In the genomic region with DNA sequence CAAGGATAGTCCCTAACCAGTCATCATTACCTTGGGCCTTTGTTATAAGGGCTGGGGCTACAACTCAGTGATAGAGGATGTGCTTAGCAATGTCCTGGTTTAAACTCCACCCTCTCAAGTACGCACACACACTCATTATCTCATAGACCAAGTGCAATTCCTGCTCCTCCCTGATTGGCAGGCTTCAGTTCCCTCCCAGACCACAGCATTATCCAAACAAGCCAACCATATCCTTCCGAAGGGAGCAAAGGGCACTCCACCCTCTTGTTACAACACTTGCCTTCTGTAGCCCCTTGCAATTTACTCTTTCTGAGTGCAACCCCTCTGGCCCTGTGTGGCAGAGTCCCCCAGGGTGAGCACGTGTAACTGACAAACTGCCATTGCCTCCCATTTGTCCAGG, we compare ENCODE assay signal across 11 mouse cellular contexts. TPM values are rescaled to one million over a fixed set of nuclear protein-coding genes. Genes with fewer than 3 reads are reported as not detected.
A peak's percentile ranks its signal among the peaks of the same experiment; 100 is the strongest.
DNase-seq lines count a peak whose midpoint lies in the region; ATAC-seq and TF ChIP-seq lines count a peak whose summit lies in the region.
"Had no signal": no experiment of that assay in that cellular context is flagged by ENCODE, and none has a peak within 500 bp of the region (broad histone marks: within the 10 kb centered on the region; RNA-seq: fewer than 3 reads in every experiment).

No protein-coding gene starts in this region.

- H3K9ac ChIP-seq in lung, embryonic 16.5 days (ENCODE audit: low read length) = no peak overlapping the region
- H3K9ac ChIP-seq: hindbrain, embryonic 15.5 days; limb, embryonic 12.5 days had no signal

- no peaks in the 10 kb centered on the region for H3K9me3 ChIP-seq in G1E (replicated peaks)
- no peaks in the 10 kb centered on the region for H3K9me3 ChIP-seq in lung, embryonic 16.5 days (ENCODE audit: control insufficient read depth, low read length)
- H3K9me3 ChIP-seq: hindbrain, embryonic 15.5 days; limb, embryonic 12.5 days had no signal

- H3K4me3 ChIP-seq in G1E (ENCODE audit: low read depth, low read length) = no peak overlapping the region
- no peak overlapping the region for H3K4me3 ChIP-seq in bone marrow, adult 2 months (replicated peaks; ENCODE audit: control insufficient read depth, low read depth, low read length)
- no peak overlapping the region for H3K4me3 ChIP-seq in lung, embryonic 16.5 days (ENCODE audit: low read length)
- H3K4me3 ChIP-seq in cerebellum, adult 2 months (replicated peaks; ENCODE audit: insufficient read depth, low read depth, low read length) = no peak overlapping the region
- H3K4me3 ChIP-seq: hindbrain, embryonic 15.5 days; limb, embryonic 12.5 days had no signal

- no peak overlapping the region for H3K4me2 ChIP-seq in lung, embryonic 16.5 days (ENCODE audit: low read depth, low read length)
- H3K4me2 ChIP-seq: hindbrain, embryonic 15.5 days; limb, embryonic 12.5 days had no signal

- H3K36me3 ChIP-seq in G1E (replicated peaks) = no peaks in the 10 kb centered on the region
- H3K36me3 ChIP-seq in lung, embryonic 16.5 days (ENCODE audit: control insufficient read depth, insufficient read depth, low read length) = no peaks in the 10 kb centered on the region
- H3K36me3 ChIP-seq: hindbrain, embryonic 15.5 days; limb, embryonic 12.5 days had no signal

- 18% methylated on average over 3 of the region's 3 CpGs for WGBS in bone marrow, adult 2 months
- WGBS in lung, embryonic 16.5 days = 27% methylated on average over 3 of the region's 3 CpGs
- WGBS in cerebellum, adult 2 months = 49% methylated on average over 3 of the region's 3 CpGs

- no peak for TF ChIP-seq POLR2A in bone marrow, adult 2 months (IDR thresholded peaks at IDR 0.05; ENCODE audit: borderline replicate concordance, control insufficient read depth, low read depth, low read length)
- no peak for TF ChIP-seq POLR2A in cerebellum, adult 2 months (IDR thresholded peaks at IDR 0.05; ENCODE audit: borderline replicate concordance, insufficient read depth, low read length)

- no peak for TF ChIP-seq CTCF in G1E (IDR thresholded peaks at IDR 0.05; ENCODE audit: low read depth, low read length)
- TF ChIP-seq CTCF in bone marrow, adult 2 months (IDR thresholded peaks at IDR 0.05; ENCODE audit: control insufficient read depth, insufficient read depth, low read length) = no peak
- TF ChIP-seq CTCF in cerebellum, adult 2 months (IDR thresholded peaks at IDR 0.05; ENCODE audit: borderline replicate concordance, insufficient read depth, low read depth, low read length) = no peak

- H3K27me3 ChIP-seq in G1E (ENCODE audit: insufficient read depth, low read length) = 0 out of 2 replicates have a peak, but pooled peaks cover under 1% of the 10 kb centered on the region
- H3K27me3 ChIP-seq in lung, embryonic 16.5 days (ENCODE audit: control insufficient read depth, insufficient read depth, low read depth, low read length) = no peaks in the 10 kb centered on the region
- H3K27me3 ChIP-seq in cerebellum, adult 2 months (ENCODE audit: control insufficient read depth, insufficient read depth, low read length) = no peaks in the 10 kb centered on the region
- H3K27me3 ChIP-seq: hindbrain, embryonic 15.5 days had no signal

- H3K4me1 ChIP-seq in G1E (ENCODE audit: insufficient read depth, low read depth, low read length) = peaks cover 20% of the 10 kb centered on the region
- H3K4me1 ChIP-seq in bone marrow, adult 2 months (ENCODE audit: control insufficient read depth, insufficient read depth, low read length) = peaks cover 8% of the 10 kb centered on the region
- H3K4me1 ChIP-seq in lung, embryonic 16.5 days (replicated peaks; ENCODE audit: control insufficient read depth, insufficient read depth, low read length) = no peaks in the 10 kb centered on the region
- H3K4me1 ChIP-seq in cerebellum, adult 2 months (ENCODE audit: control insufficient read depth, insufficient read depth, low read length) = no peaks in the 10 kb centered on the region
- H3K4me1 ChIP-seq: hindbrain, embryonic 15.5 days; limb, embryonic 12.5 days had no signal

- peak overlapping the region; percentile 59; the same call in 1 of the 2 replicates for H3K27ac ChIP-seq in bone marrow, adult 2 months (ENCODE audit: control insufficient read depth, insufficient read depth, low read depth, low read length, poor library complexity)
- no peak overlapping the region for H3K27ac ChIP-seq in lung, embryonic 16.5 days (ENCODE audit: low read length)
- H3K27ac ChIP-seq in cerebellum, adult 2 months (ENCODE audit: insufficient read depth, low read length) = no peak overlapping the region
- H3K27ac ChIP-seq: hindbrain, embryonic 15.5 days; limb, embryonic 12.5 days had no signal

- DNase-seq in G1E (ENCODE audit: low spot score) = peak; percentile 51
- DNase-seq in kidney, adult 9 months = peak; percentile 32
- no peak for DNase-seq in layer of hippocampus, postnatal 14 days (ENCODE audit: low spot score in 2 of 2)
- DNase-seq in cerebellum, adult 2 months = no peak
- DNase-seq in urinary bladder, postnatal 14 days (ENCODE audit: low spot score) = no peak
- no peak for DNase-seq in Muller cell, postnatal 12 days (ENCODE audit: inconsistent ontology term)

- ATAC-seq in G1E (ENCODE audit: extremely low read depth, insufficient number of reproducible peaks, low FRiP score, poor library complexity, severe bottlenecking) = peak; percentile 79
- ATAC-seq in lung, embryonic 16.5 days (ENCODE audit: low read depth) = peak; percentile 56
- ATAC-seq: forebrain, embryonic 14.5 days had no signal

RNA-seq across cellular contexts. Expression of gene Nup160, which starts 15.6 kb away (rescaled TPM):
- total RNA-seq in G1E (2014; fragmentation: Nextera tagmentation) (157 and 180 TPM in 2 replicates), G1E (2017) (58.1 and 69.2 TPM in 2 replicates)
- polyA plus RNA-seq in G1E (2012) = 6.3 and 9.1 TPM in 2 replicates
- 12.9 and 16.0 TPM in 2 replicates for polyA plus RNA-seq in bone marrow, adult 2 months (2011; ENCODE audit: insufficient read depth, insufficient read length, low replicate concordance, missing spikeins)
- polyA plus RNA-seq in lung, embryonic 16.5 days (2015; fragmentation: Nextera tagmentation; extraction: Ambion mirVana) = 43.7 and 48.9 TPM in 2 replicates
- total RNA-seq in layer of hippocampus, postnatal 14 days (2021) = 10 to 100 TPM; 19.8 to 20.4 TPM
- polyA plus RNA-seq in cerebellum, adult 2 months (2012; rRNA removed) = 14.4 and 15.6 TPM in 2 replicates

Comparison
In these comparisons a context has a peak if more than half of its experiments do, and no peak if none do; other contexts are left out.
1. DNase-seq: peak in G1E (single experiment) and kidney, adult 9 months (single experiment); none in layer of hippocampus, postnatal 14 days (0 of 2), cerebellum, adult 2 months (0 of 2), urinary bladder, postnatal 14 days (single experiment) and Muller cell, postnatal 12 days (single experiment).